Mouse (Mus musculus) adrenal gland, adult 18-20 months (tissue): ENCODE measurements around the gene Prkch. TPM values are rescaled to one million over a fixed set of nuclear protein-coding genes. Genes with fewer than 3 reads are reported as not detected.
A peak's percentile ranks its signal among the peaks of the same experiment; 100 is the strongest.

Experiments
- DNase-seq, 2 experiments: peaks; one replicate each; pipeline ENCODE4 v3.0.0; 2021 to 2022; ENCODE audit warnings: low spot score in 2 of 2
- total RNA-seq, 2 experiments: library from RNA; stranded (reverse); gene quantifications; 1 replicate in 1 of 2; 2 replicates in 1 of 2; pipeline ENCODE4 v1.2.3; 2021

Gene Prkch
- total RNA-seq, 2 experiments from 2014 or later = 11.0 to 12.5 TPM

DNA sequence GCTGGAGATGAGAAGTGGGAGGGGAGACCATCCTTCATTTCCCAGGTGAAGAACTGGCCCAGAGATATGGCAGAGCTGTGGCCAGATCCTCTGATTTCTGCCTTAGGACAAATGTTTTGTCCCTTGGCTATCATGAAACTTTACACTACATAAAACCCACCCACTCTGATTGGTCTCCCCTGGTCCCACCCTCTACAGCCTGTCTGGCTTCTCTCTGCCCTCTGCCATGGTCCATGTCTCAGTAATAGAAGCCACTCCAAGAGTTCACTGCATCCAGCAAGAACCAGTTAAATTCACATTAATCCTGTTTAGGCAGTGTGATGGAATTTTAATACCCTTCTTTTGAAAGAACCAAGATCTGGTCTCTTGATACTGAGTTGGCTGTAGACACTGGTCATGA lies 158.5 kb downstream of the Prkch start:
- no peak for DNase-seq

DNA sequence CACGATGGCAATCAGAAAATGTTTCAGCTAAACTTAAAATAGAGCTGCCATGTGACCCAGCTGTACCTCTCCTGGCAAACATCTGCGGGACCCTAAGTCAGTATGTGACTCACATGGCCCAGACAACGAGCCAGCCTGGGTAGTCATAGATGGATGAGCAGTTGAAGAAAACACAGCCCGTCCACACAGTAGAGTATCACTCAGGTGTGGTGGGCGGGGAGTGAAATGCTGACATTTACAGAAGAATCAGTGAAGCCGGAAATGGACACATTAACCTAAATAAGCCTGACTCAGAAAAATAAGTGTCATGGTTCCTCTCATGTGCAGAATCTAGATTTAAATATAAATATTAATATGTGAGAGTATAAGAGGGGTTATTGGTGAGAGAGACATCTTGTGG lies 161.5 kb downstream of the Prkch start:
- DNase-seq = no peak

DNA sequence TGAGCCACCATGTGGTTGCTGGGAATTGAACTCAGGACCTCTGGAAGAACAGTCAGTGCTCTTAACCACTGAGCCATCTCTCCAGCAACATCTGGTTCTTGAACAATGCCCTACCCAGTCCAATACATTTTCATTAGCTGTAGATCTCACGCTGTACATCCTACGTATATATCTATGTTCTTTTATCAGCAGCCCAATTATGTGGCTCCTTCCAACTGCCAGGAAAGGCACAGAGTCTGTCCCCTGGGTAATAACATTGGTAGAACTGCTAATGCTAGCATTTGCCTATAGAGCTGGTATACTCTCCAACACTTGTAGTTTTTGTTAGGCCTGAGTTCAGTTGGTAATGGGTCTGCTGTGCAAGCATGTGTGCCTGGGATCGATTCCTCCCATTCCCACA lies 163.8 kb downstream of the Prkch start:
- DNase-seq = no peak

DNA sequence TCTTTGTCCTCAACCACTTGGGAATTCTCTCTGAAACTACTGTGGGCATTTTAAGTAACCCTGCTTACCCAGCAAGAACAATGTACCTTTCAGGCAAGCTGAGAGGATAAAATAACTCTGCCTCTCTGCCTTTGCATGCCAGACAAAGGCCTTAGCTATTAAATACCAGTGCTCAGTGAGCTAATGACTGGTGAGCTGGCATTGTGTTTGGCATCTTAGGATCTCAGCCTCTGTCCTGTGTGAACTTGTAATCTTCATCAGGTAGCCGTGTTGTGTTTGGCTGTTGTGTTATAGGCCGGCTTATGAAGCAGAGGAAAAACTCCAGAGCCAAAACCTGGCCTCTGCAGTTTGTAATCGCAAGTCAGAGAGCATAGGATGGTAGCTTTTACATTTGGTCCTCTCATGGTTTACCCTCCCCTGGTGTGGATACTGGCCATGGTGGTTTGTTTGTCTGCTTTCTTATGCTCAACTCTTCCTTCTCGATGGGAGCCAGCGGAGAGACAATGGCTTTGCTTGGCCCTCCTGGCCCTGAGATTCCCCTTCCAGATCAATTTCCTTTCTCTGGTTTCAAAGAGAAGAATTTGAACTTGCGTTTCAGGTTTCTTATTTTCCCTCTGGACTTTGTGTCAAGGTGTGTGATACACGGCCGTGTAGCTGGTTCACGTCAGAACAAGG lies 170.0 kb downstream of the Prkch start:
- no peak for DNase-seq

DNA sequence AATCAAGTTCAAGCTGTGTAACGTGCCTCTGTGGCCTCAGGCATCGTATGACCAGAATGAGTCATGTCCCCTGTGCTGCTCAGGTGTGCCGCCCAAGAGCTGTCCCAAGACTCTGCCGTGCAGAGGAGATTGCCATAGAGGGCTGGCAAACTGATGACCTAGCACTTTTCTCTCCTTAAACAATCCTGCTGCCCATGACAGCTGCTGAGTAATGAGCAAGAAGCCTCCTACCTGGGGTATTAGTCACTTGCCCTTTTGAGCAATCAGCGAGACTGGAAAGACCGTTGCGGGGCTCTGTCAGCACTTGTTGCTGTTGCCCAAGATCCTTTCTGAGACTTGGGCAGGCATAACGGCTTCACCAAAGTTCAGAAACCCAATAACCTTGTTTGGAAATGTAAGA lies 171.1 kb downstream of the Prkch start:
- DNase-seq = no peak

DNA sequence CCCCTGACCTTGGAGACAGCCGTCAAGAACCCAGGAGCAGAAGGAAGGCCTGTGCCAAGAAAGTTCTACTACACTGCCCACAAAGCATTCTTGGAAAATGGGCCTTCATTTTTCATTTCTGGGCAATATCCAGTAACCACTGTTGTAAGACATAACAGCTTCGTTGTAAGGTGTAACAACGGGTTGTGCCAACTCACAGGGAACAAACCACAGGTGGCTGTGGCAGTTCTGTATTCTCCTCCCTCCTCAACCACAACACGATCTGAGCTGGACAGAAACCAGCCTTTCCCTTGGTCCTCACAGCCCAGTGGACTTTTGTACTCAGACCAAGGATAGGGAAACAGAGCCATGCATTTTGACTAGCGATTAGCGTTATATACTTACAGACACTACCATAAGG lies 171.9 kb downstream of the Prkch start:
- DNase-seq = no peak

DNA sequence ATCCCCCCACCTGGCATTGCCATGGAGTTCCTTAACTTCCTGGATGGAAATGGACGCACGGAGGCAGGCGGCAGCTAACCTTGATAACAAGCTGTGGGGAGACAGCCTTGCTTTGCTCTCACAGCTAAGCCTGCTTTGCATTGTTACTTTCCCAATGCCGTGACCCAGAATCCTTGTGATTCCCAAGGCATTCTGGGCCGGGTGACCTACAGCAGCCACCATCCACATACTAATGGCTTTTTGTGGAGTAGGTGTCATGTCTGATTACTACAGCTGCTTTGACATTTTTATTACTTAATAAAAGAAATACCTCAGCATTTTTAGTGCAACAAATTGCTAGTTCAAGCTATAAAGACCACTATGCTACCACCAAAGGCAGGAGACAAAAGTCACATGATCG lies 177.4 kb downstream of the Prkch start:
- no peak for DNase-seq

DNA sequence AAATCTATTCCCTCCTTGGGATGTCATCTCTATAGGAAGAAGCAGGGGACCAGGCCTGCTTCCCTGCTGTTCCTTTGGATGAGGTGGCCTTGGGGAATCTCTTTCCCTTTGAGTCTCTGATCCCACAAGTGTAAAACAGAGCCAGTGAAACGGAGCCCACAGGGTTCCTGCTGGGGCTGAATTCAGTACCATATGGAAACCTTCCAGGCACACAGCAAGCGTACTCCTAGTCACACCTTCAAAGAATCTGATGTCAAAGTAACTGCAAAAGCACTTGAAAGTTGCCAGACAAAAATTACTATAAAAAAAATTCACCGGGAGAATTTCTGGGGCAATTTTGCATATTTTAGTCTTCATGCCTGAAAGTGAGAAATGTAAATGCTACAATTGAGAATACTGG lies 178.2 kb downstream of the Prkch start:
- DNase-seq = no peak

DNA sequence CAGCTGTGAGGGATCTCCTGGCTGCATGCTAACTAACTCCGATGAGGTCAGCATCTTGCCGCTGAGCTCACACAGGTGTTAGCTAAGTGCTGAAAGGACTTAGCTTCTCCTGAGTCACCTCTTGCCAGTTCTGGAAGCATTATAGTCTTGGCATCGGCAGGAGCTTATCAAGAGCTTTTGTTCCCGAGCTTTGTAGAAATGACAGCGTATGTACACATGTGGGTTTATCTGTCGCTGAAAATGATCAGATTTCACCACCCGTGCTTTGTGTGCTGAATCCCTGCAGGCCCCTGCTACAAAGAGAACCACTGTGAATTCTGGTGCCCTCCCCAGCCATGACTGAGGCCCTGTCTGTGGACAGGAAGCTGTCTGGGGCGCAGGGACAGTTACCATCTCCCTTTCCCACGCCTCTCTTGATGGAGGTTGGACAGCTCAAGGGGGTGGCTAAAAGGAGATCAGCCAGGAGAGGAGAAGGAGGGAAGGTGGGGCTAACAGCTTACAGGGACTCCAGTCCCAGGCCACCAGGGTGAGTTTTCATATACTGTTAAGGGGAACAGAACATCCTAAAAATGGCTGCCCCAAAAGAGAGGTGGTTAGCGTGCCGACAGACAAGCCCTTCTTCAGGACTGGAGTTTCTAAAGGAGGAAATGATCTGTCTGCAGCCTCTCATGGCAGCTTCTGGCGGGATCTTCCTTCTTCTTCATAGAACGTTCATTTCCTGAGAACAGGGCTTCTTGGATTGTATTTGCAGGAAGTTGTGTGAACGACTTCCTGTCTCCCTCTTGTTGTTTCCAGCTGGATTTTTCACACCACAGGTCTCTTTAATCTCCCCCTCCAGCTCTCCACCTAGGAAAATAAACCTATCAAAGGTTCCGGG lies 180.3 kb downstream of the Prkch start:
- no peak for DNase-seq

DNA sequence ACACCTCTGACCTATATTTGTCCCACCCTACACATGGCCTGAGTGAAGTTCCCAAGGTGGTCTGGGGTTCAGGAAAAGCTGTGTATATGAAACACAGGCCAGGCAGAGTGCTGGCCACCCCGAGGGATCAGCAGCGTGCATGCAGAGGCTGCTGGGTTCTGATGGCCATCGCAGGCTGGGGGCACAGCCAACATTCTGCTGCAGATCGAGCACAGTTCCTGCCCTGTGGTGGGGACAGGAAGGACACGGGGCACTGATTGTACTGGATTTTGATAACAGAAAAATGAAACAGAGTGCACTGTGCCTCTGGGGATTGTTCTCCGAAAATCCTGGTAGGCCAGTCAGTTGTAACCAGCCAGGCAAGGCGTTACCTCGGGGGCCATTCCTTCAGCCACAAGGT lies 181.6 kb downstream of the Prkch start:
- no peak for DNase-seq

DNA sequence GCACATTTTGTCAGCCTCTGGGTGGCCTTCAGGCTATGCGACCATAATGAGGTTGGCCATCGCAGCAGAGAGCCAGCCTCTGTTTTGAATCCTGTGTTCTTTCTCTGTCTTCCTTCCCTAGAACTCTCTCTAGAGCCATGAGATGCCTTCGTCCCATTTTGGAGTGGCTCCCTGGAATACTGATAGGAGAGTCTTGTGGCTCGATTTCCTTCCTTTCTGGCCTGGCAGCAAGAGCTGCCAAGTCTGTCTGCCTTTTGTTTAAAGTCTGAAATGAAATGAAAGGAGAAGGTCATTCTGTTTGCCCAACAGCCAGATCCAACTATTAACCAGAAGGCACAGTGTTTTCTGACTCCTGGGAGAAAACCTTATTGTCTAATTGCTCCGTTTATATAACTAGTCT lies 184.2 kb downstream of the Prkch start:
- DNase-seq = no peak

DNA sequence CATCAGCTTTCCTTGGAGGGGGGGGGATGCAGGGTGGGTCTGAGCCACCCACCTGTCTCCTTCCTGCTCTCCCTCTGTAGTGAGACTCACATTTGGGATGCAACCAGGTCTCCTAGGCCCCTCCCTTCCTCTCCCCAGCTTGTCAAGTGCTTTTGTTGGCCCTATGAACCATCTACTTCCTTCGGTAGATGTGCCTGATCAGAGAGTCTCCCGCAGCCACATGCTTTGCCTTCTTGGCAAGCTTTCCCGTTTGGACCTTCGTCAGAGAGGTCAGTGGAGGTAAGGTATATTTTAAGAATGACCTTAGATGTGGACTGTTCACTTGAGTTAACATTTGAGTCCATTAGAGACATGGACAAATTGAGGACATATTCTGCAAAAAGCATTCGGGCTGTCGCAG lies 184.9 kb downstream of the Prkch start:
- DNase-seq = no peak

DNA sequence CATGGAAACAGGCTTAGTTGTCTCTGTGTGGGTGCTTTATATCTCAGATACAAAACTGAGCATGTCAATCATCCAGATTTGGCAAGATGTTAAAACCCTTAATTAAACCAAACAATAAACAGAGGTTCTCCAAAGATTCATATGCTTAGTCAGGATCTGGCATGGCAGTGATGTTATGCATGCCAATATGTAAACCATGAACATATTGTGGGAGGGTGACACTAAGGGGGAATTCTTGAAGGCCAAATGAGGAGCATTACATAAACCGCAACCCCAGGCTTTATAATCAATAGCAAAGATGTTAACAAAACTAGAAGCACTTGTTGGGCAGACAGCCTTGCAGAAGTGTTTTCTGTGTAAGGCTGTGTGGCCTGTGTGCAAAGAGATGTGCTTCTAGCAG lies 186.2 kb downstream of the Prkch start:
- no peak for DNase-seq

DNA sequence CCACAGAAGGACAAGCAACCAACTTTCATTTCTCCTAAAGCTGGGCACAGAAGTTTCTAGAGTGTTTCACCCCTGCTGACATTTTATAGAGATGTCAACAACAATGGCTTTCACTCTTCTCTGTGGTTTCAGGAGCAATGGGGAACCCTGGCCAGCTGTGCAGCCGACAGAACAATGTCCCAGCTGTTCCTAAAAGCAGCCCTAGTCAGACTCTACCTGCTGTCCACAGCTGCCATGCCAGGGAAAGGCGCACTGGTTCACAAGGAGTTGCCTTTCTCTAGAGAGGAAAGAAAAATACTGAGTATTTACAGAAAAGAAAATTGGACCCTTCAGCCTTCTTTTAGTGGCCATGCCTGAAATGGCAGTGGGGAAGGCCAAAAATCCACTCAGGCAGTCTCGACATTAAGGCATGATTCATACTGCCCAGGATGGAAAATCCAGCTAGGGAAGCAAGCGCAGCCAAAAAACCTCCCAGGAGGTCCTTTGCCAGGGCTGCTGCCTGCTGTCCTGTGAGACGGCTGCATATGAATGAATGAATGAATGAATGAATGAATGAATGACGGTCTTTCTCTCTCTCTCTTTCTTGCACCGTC lies 190.3 kb downstream of the Prkch start:
- no peak for DNase-seq

DNA sequence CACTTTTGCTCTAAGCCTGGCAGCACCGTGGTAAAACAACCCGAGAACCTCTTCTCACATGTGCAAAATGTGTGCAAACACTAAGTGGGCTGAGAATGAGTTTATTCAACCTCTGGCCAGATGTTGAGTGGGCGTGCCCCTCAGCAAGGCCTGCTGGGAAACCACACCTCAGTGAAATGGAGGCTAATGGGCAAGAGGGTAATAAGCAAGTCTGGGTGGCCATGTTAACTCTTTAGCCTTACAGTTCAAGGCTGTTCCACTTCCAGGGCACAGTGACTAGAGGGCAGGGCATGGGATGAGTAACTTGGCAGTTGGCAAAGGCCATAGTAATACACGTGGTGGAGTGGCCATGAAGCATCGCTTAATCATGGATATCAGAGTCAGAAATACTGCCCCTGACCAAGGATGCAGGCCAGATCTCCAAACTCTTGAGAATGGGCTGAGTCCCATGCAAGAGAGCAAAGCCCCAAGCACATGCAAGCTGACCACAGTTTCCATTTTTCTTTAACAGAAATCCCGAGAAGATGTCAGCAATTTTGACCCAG lies 191.9 kb downstream of the Prkch start:
- peak in 1 of 2 experiments; percentile 44 for DNase-seq

DNA sequence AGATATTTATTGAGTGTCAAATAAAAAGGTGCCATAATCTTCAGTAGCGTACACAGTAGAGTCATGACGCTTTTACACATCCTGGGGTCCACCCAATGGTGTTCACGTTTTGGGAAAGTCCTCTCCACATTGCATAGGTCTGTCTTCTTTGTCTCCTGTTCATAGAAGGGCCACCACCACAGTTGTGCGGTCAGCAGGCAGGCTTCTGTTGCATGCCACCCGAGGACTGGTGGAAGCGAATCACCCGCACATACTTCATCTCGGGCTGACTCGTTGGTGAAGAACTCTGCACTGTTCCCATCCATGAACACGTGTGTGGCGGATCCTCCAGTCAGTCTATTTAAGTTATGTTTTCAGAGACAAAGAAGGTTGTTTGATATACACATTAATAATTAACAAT lies 193.1 kb downstream of the Prkch start:
- DNase-seq = no peak

DNA sequence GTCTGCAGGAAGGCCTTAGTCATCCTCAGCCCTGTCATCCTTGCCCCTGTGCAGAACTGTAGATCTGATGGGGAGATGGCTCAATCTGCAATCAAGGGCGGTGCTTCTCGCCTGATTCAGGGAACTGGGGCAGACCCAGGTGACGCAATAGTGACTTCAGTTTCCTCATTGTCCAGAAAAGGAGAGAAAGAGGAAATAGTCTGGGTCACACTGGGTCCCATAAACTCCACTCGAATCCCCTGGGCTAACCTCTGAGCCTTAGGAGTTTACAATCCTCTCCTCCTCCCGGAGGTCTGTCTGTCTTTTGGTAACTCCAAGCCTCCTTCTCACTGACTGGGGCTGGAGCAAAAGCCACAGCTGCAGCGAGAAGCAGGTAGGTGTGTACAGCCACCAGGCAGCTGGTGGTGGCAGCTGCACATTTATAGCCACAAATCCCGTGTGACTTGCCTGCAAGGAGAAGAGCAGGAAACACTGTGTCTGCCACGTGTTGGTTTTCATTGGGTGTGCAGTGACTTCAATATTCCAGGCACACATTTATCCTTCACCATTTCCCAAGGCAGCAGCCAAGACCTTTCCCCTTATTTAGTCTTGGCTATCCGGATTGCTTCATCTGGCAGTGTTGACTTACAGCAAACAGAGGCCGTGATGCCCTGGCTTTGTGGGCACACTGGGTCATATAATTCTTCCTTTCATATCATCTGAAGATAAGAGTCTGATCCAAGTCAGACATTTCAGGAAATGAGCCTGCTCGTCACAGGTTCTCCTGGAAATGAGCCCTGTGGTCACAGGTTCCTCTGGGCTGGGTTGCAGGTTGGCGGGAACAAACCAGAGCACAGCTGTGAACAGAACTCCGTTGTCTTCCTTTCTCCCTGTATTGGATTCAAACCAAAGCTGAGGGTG lies 195.0 kb downstream of the Prkch start:
- DNase-seq = peak; percentile 40 to 52

DNA sequence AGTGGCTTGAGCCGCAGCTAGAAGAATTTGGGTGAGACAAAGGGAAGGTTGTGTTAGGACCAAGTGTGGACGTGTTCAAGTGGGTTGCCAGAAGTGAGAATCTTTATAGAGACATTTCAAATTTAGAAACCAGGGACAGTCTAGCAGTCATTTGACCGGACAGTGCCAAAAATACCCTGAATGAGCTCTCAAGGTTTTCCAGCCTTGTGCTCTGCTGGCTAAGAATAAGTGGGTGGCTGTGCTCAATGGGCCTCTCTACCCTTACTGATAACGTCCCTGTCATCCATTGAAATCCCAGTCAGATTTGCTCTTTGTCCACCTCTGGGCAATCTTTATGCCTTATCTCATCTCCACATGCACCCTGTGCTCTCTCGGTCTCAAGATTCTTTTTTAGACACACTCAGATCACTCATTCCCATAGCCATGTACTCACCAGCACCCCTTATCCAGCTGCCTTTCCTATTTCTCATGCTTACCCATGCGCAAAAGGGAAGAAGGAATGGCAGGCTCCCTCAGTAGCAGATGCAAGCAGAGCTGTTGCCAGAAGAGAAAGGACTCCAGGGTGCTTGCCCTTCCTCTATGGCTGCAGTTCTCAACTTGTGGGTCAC lies 196.9 kb downstream of the Prkch start:
- DNase-seq = no peak

DNA sequence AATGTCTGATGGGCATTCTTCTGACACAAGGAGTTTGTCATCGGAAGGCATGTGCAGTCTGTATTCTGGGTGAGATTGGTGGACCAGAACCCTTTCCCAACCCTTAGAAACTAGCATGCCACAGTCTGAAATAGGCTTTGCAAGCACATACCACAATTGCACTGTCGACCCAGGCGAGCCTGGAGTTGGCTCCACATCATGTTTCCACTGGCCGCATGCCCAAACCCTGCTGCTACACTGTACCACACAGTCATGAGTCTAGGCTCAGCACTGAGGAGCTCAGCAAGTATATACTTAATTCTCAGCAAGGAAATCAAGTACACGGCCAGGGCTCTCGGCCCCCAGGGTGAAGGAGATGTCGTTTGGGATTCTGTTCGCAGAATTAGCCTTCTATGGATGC lies 202.3 kb downstream of the Prkch start:
- DNase-seq = peak; percentile 56 to 57

DNA sequence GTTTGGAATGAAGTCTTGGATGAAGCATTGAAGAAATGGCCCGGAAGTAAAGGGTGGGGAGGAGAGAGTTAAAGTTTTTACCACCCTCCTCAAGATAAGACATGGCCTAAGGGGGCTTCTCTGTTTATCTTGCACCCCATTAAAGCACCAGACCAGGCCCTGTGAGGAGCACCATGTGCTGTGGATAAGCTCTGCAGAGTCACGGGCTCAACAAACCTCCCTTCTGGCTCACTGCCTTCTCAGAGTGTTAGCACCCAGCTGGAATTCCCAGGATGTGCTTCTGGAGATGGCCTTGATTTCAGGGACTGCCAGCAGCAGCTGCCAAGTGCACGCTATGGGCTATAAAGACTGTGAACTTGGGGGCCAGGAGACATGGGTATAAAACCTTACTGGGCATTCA lies 204.3 kb downstream of the Prkch start:
- DNase-seq = no peak
